Mouse (Mus musculus) embryonic fibroblast, embryonic 13.5 days (primary cell): ENCODE results near the gene St8sia4.

Experiments used
- CTCF ChIP-seq: IDR thresholded peaks from 2 replicates; pipeline ENCODE4 v1.5.1; 2011; ENCODE audit warnings: mild to moderate bottlenecking, control low read depth, low read length, moderate library complexity, borderline replicate concordance; ENCODE audit not compliant: insufficient read depth
- POLR2A ChIP-seq: IDR thresholded peaks from 2 replicates; pipeline ENCODE4 v1.6.1; 2011; ENCODE audit warnings: low read depth, mild to moderate bottlenecking, control low read depth, low read length, moderate library complexity

- no peak for TF ChIP-seq CTCF
- TF ChIP-seq POLR2A: no peak
These were observed 6.7 kb upstream of the St8sia4 start for GRCm38 (mm10) chr1:95674052-95674451.
